Mouse (Mus musculus) 3134 (cell line): ENCODE results near the gene Vwa8.

Experiments used
- DNase-seq: peaks from one replicate; pipeline ENCODE4 v3.0.0-alpha.2; 2011; ENCODE audit warnings: low spot score; ENCODE audit not compliant: insufficient read length; ENCODE audit errors: extremely low read depth

Vwa8 gene

GRCm38 (mm10) chr14:78848941-78849911 is at the start of gene Vwa8:
TSS of gene Vwa8 (plus strand) at chr14:78849052.
- peak; percentile 86 for DNase-seq

GRCm38 (mm10) chr14:78802378-78802777 is 46.5 kb upstream of the Vwa8 start:
- no peak for DNase-seq

GRCm38 (mm10) chr14:78803924-78804323 is 44.9 kb upstream of the Vwa8 start:
- DNase-seq, result no peak

- DNase-seq, result no peak
These were observed 36.0 kb upstream of the Vwa8 start for GRCm38 (mm10) chr14:78812896-78813295.

GRCm38 (mm10) chr14:78816411-78816810 is 32.4 kb upstream of the Vwa8 start:
- no peak for DNase-seq

- DNase-seq, result no peak
These were observed 31.2 kb upstream of the Vwa8 start for GRCm38 (mm10) chr14:78817651-78818050.

GRCm38 (mm10) chr14:78818406-78818805 is 30.4 kb upstream of the Vwa8 start:
- no peak for DNase-seq

- DNase-seq, result no peak
These were observed 24.8 kb upstream of the Vwa8 start for GRCm38 (mm10) chr14:78824013-78824412.

- DNase-seq, result no peak
These were observed 24.3 kb upstream of the Vwa8 start for GRCm38 (mm10) chr14:78824507-78824906.

GRCm38 (mm10) chr14:78831158-78831557 is 17.7 kb upstream of the Vwa8 start:
- no peak for DNase-seq

- no peak for DNase-seq
These were observed 904 bp upstream of the Vwa8 start for GRCm38 (mm10) chr14:78847948-78848347.

GRCm38 (mm10) chr14:78848477-78848876 is 375 bp upstream of the Vwa8 start:
- DNase-seq, result no peak

GRCm38 (mm10) chr14:78849961-78850578 is 1.2 kb downstream of the Vwa8 start:
- DNase-seq, result peak; percentile 7

- DNase-seq, result no peak
These were observed 1.8 kb downstream of the Vwa8 start for GRCm38 (mm10) chr14:78850666-78851065.

- DNase-seq, result no peak
These were observed 2.5 kb downstream of the Vwa8 start for GRCm38 (mm10) chr14:78851366-78851765.

- no peak for DNase-seq
These were observed 3.8 kb downstream of the Vwa8 start for GRCm38 (mm10) chr14:78852401-78853246.

GRCm38 (mm10) chr14:78861156-78861555 is 12.3 kb downstream of the Vwa8 start:
- DNase-seq, result no peak

- DNase-seq, result no peak
These were observed 21.2 kb downstream of the Vwa8 start for GRCm38 (mm10) chr14:78870036-78870435.

- DNase-seq, result no peak
These were observed 28.3 kb downstream of the Vwa8 start for GRCm38 (mm10) chr14:78877176-78877575.

- DNase-seq, result no peak
These were observed 29.7 kb downstream of the Vwa8 start for GRCm38 (mm10) chr14:78878402-78879045.
